Mouse (Mus musculus): ENCODE measurements around the gene Maml1.

DNA sequence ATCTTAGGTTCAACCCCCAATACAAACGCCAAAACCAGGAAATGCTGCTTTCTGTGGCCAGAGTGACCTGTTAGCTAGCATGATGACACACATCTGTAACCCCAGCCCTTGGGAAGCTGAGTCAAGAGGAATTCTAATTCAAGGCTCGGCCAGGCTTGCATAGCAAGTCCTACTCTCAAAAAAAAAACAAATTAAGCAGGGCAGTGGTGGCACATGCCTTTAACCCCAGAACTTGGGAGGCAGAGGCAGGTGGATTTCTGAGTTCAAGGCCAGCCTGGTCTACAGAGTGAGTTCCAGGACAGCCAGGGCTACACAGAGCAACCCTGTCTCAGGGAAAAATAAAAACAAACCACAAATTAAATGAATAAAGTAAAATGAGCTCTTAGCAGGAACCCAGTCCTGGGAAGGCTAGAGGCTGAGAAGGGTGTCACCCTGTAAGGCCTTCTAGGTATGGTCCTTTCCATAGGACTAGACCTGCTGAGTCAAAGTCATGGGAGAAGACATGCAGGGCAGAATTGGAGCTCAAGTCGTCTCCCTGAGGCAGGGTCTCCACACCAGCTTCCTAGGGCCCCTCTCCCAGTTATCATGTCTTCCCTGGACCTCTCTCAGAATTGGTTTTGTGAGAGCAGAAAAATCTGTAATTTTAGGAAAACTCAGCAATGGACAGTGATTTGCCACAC lies 79.9 kb downstream of the Maml1 start:
- TF ChIP-seq POLR2A (IDR thresholded peaks at IDR 0.05; ENCODE audit: control insufficient read depth, extremely low read depth, insufficient read depth, low read length, poor library complexity) (no peak), CTCF (IDR thresholded peaks at IDR 0.05; ENCODE audit: borderline replicate concordance, control insufficient read depth, extremely low read depth, insufficient read depth, low read length, poor library complexity) (no peak)

Measured in thymus, adult 2 months (tissue).